In genomic region chr13:73484171-73484570, GRCm38 (mm10) we compare ENCODE assay signal across 1 mouse cellular context.
TF ChIP-seq lines count a peak whose summit lies in the region.

No protein-coding gene starts in this region.

TF ChIP-seq in MEL, 35 proteins besides CTCF, POLR2A, EP300 and RAD21 (continued from another document):
- TF ChIP-seq POLR2AphosphoS2 (IDR thresholded peaks at IDR 0.05; ENCODE audit: low read length) (no peak), POLR2AphosphoS5 (IDR thresholded peaks at IDR 0.05; ENCODE audit: borderline replicate concordance, low read depth, low read length) (no peak), MAZ (IDR thresholded peaks at IDR 0.05; ENCODE audit: low read depth, low read length) (no peak), ZKSCAN1 (IDR thresholded peaks at IDR 0.05; ENCODE audit: low read depth, low read length) (no peak), ELF1 (IDR thresholded peaks at IDR 0.05; ENCODE audit: low read depth, low read length) (peak; percentile 21; the same call in 1 of the 2 replicates), GATA1 (IDR thresholded peaks at IDR 0.05; ENCODE audit: low read depth, low read length) (peak; percentile 60), ZC3H11A (IDR thresholded peaks at IDR 0.05; ENCODE audit: low read depth, low read length) (no peak)
